Mouse (Mus musculus) cortical plate, adult 2 months (tissue): ENCODE results near the gene Optc. TPM values are rescaled to one million over a fixed set of nuclear protein-coding genes. Genes with fewer than 3 reads are reported as not detected.

ENCODE experiments used
- H3K27ac ChIP-seq: fragments of 200-500 bp; 2 replicates; pipeline ENCODE4 v1.5.1; 2012; ENCODE audit warnings: low read length, control low read depth, inconsistent platforms; ENCODE audit not compliant: insufficient read depth
- H3K4me1 ChIP-seq: fragments of 200-500 bp; 2 replicates; pipeline ENCODE4 v1.6.1; 2011; ENCODE audit warnings: low read length; ENCODE audit not compliant: control insufficient read depth, insufficient read depth
- H3K4me3 ChIP-seq: fragments of 200-500 bp; 2 replicates; pipeline ENCODE4 v1.5.1; 2011; ENCODE audit warnings: mild to moderate bottlenecking, low read length, control low read depth; ENCODE audit not compliant: insufficient read depth
- CTCF ChIP-seq: fragments of 200-500 bp; IDR thresholded peaks from 2 replicates; pipeline ENCODE4 v1.5.1; 2011; ENCODE audit warnings: mild to moderate bottlenecking, control low read depth, low read length; ENCODE audit not compliant: insufficient read depth; ENCODE audit errors: extremely low read depth
- POLR2A ChIP-seq: fragments of 200-500 bp; IDR thresholded peaks from 2 replicates; pipeline ENCODE4 v1.6.1; 2011; ENCODE audit warnings: mild to moderate bottlenecking, low read length, control low read depth; ENCODE audit not compliant: insufficient read depth; ENCODE audit errors: extremely low read depth
- polyA plus RNA-seq: library from polyadenylated mRNA; depleted of rRNA; stranded (reverse); fragments of >200 nt; gene quantifications from 2 replicates; pipeline ENCODE4 v1.2.3, GENCODE M21; 2012

Optc gene
- polyA plus RNA-seq, 1 experiment = 1.1 TPM

DNA sequence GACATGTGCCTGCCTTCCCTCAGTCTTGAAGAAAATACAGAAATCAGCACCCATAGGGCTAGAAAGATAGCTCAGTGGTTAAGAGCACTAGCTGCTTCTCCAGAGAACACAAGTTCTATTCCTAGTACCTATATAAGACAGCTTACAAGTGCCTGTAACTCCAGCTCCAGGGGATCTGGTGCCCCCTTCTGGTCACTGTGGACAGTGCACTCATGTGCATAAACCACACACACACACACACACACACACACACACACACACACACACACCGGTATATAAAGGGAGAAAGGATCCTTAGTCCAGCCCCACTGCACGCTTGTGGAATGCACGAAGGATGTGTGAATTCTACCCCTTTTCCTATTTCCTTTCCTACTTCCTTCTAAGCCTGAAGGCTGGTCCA is 28.4 kb upstream of the Optc start:
- no peak overlapping the region for H3K27ac ChIP-seq
- H3K4me3 ChIP-seq = no peak overlapping the region
- TF ChIP-seq POLR2A (no peak), CTCF (no peak)
- H3K4me1 ChIP-seq = peaks cover 2% of the 10 kb centered on the region; the same call in 1 of the 2 replicates

GRCm38 (mm10) chr1:133934354-133934963 is 26.7 kb upstream of the Optc start:
- no peak overlapping the region for H3K27ac ChIP-seq
- no peaks in the 10 kb centered on the region; the same call in 1 of the 2 replicates for H3K4me1 ChIP-seq
- H3K4me3 ChIP-seq = no peak overlapping the region
- TF ChIP-seq POLR2A = no peak
- TF ChIP-seq CTCF = no peak

GRCm38 (mm10) chr1:133933301-133934195 is 25.7 kb upstream of the Optc start:
- H3K4me3 ChIP-seq = no peak overlapping the region
- TF ChIP-seq POLR2A (no peak), CTCF (no peak)
- H3K4me1 ChIP-seq = no peaks in the 10 kb centered on the region
- H3K27ac ChIP-seq = no peak overlapping the region

- no peak overlapping the region for H3K27ac ChIP-seq
These were observed 22.2 kb upstream of the Optc start for GRCm38 (mm10) chr1:133929980-133930379.

GRCm38 (mm10) chr1:133925223-133925622 is 17.4 kb upstream of the Optc start:
- 0 out of 2 replicates have a peak, but pooled peaks cover 1% of the 10 kb centered on the region for H3K4me1 ChIP-seq
- no peak overlapping the region for H3K27ac ChIP-seq
- H3K4me3 ChIP-seq = no peak overlapping the region
- TF ChIP-seq POLR2A (no peak), CTCF (no peak)

More at GRCm38 (mm10) chr1:133929980-133930379, 22.2 kb upstream of the Optc start:
- TF ChIP-seq CTCF (no peak), POLR2A (no peak)
- H3K4me1 ChIP-seq = no peaks in the 10 kb centered on the region
- no peak overlapping the region for H3K4me3 ChIP-seq

GRCm38 (mm10) chr1:133924141-133924875 is 16.5 kb upstream of the Optc start:
- TF ChIP-seq CTCF (peak; percentile 45), POLR2A (no peak)
- H3K27ac ChIP-seq = no peak overlapping the region
- H3K4me1 ChIP-seq = 0 out of 2 replicates have a peak, but pooled peaks cover 1% of the 10 kb centered on the region
- H3K4me3 ChIP-seq = no peak overlapping the region

DNA sequence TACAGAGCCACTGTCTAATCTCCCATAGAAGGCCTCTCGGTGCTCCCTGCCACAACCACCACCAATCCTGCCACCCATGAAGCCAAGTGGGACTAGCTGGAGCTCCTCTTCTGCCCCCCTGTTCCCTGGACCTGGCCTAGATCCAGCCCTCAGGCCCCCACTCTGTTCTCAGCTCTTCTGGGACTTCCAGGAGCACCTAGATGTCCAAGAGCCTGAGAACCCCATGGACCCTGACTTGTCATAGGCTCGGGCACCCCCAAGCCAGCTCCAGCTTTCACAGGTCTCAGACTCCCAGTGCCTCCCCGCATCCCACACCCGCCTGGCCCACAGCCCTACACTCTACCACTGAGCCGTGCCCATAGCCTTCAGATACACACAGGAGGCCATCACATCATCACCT is 15.3 kb upstream of the Optc start:
- 0 out of 2 replicates have a peak, but pooled peaks cover 1% of the 10 kb centered on the region for H3K4me1 ChIP-seq
- no peak overlapping the region for H3K27ac ChIP-seq
- no peak overlapping the region for H3K4me3 ChIP-seq
- TF ChIP-seq POLR2A (no peak), CTCF (no peak)

DNA sequence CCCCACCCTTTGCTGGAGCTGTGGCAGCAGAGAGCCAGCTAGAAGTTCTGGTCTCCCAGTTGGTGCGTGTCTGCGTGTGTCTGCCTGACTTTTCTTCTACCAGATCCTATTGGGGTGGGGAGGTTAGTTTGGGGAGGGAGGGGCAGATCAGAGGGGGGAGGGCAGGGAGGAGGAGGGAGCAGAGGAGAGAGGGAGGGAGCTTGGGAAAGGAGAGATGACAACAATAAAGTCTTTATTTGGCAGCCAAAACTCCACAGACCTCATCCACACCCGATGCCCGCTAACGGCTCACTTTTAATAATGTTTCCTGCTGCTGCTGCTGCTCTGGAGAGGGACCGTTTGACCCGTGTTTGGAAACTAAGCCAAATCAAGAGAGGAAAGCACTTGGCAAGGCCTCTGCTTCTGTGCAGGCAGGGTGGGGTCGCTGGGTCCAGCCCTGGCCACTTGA is 13.5 kb upstream of the Optc start, which contains the start of gene Prelp:
Gene Prelp, minus strand, starts transcription at position 111 of the 448 bp plus-strand sequence.
- TF ChIP-seq POLR2A = no peak
- no peak for TF ChIP-seq CTCF
- H3K4me3 ChIP-seq = no peak within 1 kb of the TSS
- 0 out of 2 replicates have a peak, but pooled peaks cover 1% of the 10 kb centered on the region for H3K4me1 ChIP-seq
- peak within 1 kb of the TSS; percentile 43; the same call in 1 of the 2 replicates for H3K27ac ChIP-seq

- TF ChIP-seq POLR2A = no peak
- no peak for TF ChIP-seq CTCF
- 0 out of 2 replicates have a peak, but pooled peaks cover 3% of the 10 kb centered on the region for H3K4me1 ChIP-seq
- peak overlapping the region; percentile 43; the same call in 1 of the 2 replicates for H3K27ac ChIP-seq
- no peak overlapping the region for H3K4me3 ChIP-seq
These were observed 13.1 kb upstream of the Optc start for GRCm38 (mm10) chr1:133920876-133921275.
